Mouse (Mus musculus) limb, embryonic 10.5 days (tissue): ENCODE data around the gene Olfr1427. TPM values are rescaled to one million over a fixed set of nuclear protein-coding genes. Genes with fewer than 3 reads are reported as not detected.
"Not testable (repeated sequence)": the region's sequence is repeated elsewhere in the genome, so short reads cannot be mapped to it uniquely, and the experiment has no call there.

Source experiments
- DNase-seq: peaks from one replicate; pipeline ENCODE4 v3.0.0-alpha.2; 2017; ENCODE audit warnings: low spot score
- H3K27ac ChIP-seq: fragments of 300-500 bp; sonication (generic); 2 replicates; pipeline ENCODE4 v1.5.1; 2016; ENCODE audit warnings: mild to moderate bottlenecking
- H3K27me3 ChIP-seq: fragments of 300-500 bp; sonication (generic); 2 replicates; pipeline ENCODE4 v1.6.1; 2016; ENCODE audit warnings: low read depth, mild to moderate bottlenecking; ENCODE audit not compliant: poor library complexity, severe bottlenecking
- H3K36me3 ChIP-seq: fragments of 300-500 bp; sonication (generic); 2 replicates; pipeline ENCODE4 v1.6.1; 2016; ENCODE audit warnings: mild to moderate bottlenecking, moderate library complexity
- H3K4me1 ChIP-seq: fragments of 300-500 bp; sonication (generic); 2 replicates; pipeline ENCODE4 v1.6.1; 2016
- H3K4me3 ChIP-seq: fragments of 300-500 bp; sonication (generic); 2 replicates; pipeline ENCODE4 v1.5.1; 2016; ENCODE audit warnings: mild to moderate bottlenecking, moderate library complexity
- H3K9me3 ChIP-seq: fragments of 300-500 bp; sonication (generic); replicated peaks from 2 replicates; pipeline ENCODE4 v1.6.1; 2016; ENCODE audit warnings: mild to moderate bottlenecking
- WGBS: fragments of 180-500 bp; shearing (Covaris S2); methylation state at CpG from one replicate; pipeline ENCODE4 v1.1.7; 2016; 5-methylcytosine and 5-hydroxymethylcytosine counted together
- polyA plus RNA-seq: library from polyadenylated mRNA; unstranded; fragments of >200 nt; fragmentation: Nextera tagmentation; extraction: Ambion mirVana; gene quantifications from 2 replicates; pipeline ENCODE4 v1.2.1, GENCODE M21; 2016

Olfr1427 gene
- polyA plus RNA-seq: not detected in 2 replicates

DNA sequence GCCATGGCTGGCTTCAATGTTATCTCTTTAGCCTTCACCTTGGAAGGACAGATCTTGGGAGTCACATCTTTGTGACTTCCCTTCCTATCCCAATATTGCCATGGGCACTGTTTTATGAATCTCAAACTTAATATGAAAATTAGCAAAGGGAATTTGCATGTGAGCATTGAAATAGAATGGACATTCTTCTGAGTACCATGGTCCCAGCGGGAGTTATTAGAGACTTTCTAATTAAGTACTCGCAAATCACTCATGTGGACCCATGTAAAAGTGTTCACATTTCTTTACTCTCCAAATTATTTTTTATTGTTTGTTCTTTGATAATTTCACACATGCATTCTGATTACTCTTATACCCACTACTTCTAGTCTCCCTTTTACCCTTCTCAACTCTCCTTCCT lies at the start of gene Olfr1427:
TSS of gene Olfr1427 (minus strand) at position 101 of the 400 bp plus-strand sequence.
- Histone ChIP-seq H3K27me3 (no peaks in the 10 kb centered on the region), H3K36me3 (no peaks in the 10 kb centered on the region), H3K27ac (no peak within 1 kb of the TSS), H3K9me3 (no peaks in the 10 kb centered on the region), H3K4me3 (no peak within 1 kb of the TSS), H3K4me1 (no peaks in the 10 kb centered on the region)
- no peak for DNase-seq
- 88% methylated on average over 2 of the region's 2 CpGs for WGBS

DNA sequence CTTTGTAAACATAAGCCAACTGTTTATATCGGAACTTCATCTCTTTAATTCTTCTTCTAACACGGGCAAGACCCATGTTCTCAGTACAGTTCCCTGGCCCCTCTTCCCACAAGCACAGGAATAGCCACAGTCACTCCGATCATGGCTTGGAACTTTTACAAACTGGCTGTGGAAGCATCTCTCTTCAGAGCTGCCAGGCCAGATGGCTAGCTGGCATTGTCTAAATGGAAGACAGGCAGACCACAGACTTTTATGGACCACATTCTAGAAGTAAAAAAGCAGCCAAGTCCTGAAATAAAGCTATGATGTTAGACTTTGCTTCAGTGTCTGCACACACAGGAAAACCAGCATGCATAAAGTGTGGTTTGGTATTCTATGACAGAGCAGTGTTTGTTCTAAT lies 42.3 kb upstream of the Olfr1427 start:
- Histone ChIP-seq H3K9me3 (no peaks in the 10 kb centered on the region), H3K36me3 (no peaks in the 10 kb centered on the region), H3K4me1 (peaks cover 8% of the 10 kb centered on the region; the same call in 1 of the 2 replicates), H3K4me3 (no peak overlapping the region), H3K27me3 (no peaks in the 10 kb centered on the region), H3K27ac (no peak overlapping the region)
- DNase-seq: no peak
- WGBS: 92% methylated on average over 3 of the region's 3 CpGs

DNA sequence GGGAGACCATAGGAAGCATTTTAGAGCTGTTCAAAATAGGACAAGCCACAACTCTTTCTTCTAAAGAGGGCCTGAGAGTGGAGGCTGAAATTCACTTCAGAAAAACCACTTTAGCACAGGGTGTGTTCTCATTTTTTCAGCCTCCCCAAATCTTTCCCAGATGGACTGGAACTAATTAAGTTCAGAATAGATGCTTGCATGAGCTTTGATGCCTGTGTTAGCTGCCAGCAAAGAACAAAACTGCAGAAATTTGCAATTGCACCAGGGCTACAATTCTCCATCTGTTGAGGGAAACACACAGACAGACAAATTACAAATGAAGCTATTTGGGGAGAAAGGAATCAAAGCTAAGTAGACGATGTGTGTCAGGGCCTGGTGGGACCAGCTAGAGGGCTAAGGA lies 40.2 kb upstream of the Olfr1427 start:
- no peak for DNase-seq
- 37% methylated on average over 1 of the region's 1 CpGs for WGBS
- H3K4me1 ChIP-seq: peaks cover 8% of the 10 kb centered on the region; the same call in 1 of the 2 replicates
- H3K36me3 ChIP-seq: no peaks in the 10 kb centered on the region
- no peaks in the 10 kb centered on the region for H3K27me3 ChIP-seq
- no peak overlapping the region for H3K4me3 ChIP-seq
- H3K27ac ChIP-seq: no peak overlapping the region
- H3K9me3 ChIP-seq: no peaks in the 10 kb centered on the region

DNA sequence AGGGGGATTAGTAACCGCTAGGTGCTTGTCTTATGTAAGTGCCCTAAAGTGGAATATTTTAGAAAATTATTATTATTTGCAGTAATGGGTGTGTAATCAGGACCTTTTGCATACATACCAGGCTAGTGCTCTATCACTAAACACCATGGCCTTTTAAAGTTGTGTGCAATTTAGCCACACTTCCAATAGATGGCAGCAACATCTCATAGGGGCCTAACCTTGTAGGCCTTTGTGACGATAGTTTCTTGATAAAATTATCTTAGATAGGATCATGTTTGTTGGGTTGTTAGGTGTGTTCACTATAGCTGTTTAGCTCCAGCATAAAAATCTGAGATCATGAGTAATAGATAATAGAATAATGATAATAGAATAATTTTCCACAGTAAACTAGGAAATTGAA lies 31.2 kb upstream of the Olfr1427 start:
- Histone ChIP-seq H3K9me3 (no peaks in the 10 kb centered on the region), H3K4me3 (no peak overlapping the region), H3K4me1 (no peaks in the 10 kb centered on the region), H3K27ac (no peak overlapping the region), H3K27me3 (no peaks in the 10 kb centered on the region), H3K36me3 (no peaks in the 10 kb centered on the region)
- 37% methylated on average over 2 of the region's 2 CpGs for WGBS
- DNase-seq: no peak

DNA sequence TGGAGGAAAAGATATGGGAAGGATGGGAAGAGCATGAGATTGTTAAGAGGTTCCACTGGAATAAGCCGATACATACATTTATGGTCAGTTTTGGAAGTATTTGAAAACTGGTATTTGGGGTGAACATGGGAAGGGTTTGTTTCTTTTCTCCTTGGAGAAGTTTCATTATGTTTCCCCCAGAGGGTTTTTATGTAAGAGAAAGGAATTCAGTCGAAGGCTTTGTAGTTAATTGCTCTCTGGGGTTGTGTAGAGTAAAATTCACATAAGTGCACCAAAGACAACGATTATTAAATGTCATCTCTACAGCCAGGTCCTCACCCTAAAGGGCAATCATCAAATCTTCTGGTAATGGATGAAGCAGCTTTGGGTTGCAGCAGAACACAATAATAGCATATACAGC lies 20.0 kb upstream of the Olfr1427 start, which contains the start of gene Olfr76:
TSS of gene Olfr76 (minus strand) at position 101 of the 400 bp plus-strand sequence.
- H3K4me1 ChIP-seq: no peaks in the 10 kb centered on the region
- H3K27me3 ChIP-seq: no peaks in the 10 kb centered on the region
- H3K36me3 ChIP-seq: no peaks in the 10 kb centered on the region
- no peak within 1 kb of the TSS for H3K27ac ChIP-seq
- whole genome bisulfite sequencing: 78% methylated on average over 3 of the region's 3 CpGs
- H3K9me3 ChIP-seq: no peaks in the 10 kb centered on the region
- no peak within 1 kb of the TSS for H3K4me3 ChIP-seq
- no peak for DNase-seq

DNA sequence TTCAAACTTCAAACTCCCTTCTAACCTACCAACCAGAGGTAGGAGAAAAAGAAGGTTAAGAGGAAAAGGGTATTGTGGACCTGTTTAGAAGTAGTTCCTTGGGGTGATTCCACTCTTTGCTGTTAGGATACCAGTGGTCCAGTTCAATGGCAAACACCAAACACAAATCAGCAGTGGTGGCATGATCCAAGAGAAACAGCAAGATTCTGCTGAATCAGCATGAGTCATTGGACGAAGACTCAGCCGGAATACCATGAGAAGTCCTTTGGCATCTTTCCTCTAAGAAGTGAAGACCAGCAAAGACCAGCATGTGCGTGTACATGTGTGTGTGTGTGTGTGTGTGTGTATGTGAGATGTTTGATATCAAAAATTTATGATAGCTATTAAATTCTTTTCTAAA lies 13.3 kb upstream of the Olfr1427 start:
- Histone ChIP-seq H3K4me1 (no peaks in the 10 kb centered on the region), H3K9me3 (no peaks in the 10 kb centered on the region), H3K4me3 (no peak overlapping the region), H3K27me3 (no peaks in the 10 kb centered on the region), H3K36me3 (no peaks in the 10 kb centered on the region), H3K27ac (no peak overlapping the region)
- WGBS: 91% methylated on average over 3 of the region's 3 CpGs
- DNase-seq: no peak

DNA sequence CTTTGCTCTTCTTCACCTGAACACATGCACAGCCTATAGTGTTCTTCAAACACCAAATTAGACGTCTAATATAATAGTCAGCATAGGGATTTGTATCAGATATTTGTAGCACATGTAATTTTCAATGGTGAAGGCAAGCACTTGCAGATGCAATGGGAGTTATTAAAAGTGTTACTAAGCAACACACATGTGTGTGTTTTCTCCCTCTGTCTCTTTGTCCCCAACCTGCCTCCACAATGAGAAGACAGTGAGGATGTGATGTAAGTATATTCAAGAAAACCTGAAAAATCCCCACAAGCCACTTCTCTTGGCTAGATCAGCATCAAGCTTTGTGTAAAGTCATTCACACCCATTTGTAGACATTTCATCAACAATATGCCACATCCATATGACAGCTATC lies 12.7 kb upstream of the Olfr1427 start, which contains the start of gene Olfr1428:
TSS of gene Olfr1428 (minus strand) at position 101 of the 400 bp plus-strand sequence.
- 76% methylated on average over 1 of the region's 1 CpGs for WGBS
- Histone ChIP-seq H3K9me3 (no peaks in the 10 kb centered on the region), H3K4me3 (no peak within 1 kb of the TSS)

DNA sequence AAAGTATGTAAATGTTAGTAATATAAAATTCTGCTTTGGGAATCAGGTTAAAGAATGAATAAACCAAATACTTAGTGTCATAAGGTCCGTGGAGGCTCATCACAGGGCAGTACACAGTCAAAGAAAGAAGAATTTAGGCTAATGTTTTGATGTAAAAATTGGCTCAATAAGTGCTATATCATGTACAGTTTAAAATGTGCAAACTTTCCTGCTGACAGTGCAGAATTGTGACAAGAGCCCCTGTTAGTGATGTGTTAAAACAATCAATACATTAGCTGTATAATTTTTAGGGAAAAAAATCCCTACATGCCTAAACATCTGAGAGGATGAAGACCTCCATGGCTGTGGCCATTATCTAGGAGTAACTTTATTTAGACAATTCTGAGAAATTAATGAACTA lies 10.7 kb upstream of the Olfr1427 start:
- H3K36me3 ChIP-seq: no peaks in the 10 kb centered on the region
- no peaks in the 10 kb centered on the region for H3K4me1 ChIP-seq
- H3K27me3 ChIP-seq: no peaks in the 10 kb centered on the region
- H3K27ac ChIP-seq: no peak overlapping the region
- DNase-seq: no peak
- 80% methylated on average over 1 of the region's 1 CpGs for WGBS
- no peak overlapping the region for H3K4me3 ChIP-seq
- H3K9me3 ChIP-seq: no peaks in the 10 kb centered on the region

More for the DNA sequence above, 12.7 kb upstream of the Olfr1427 start, which contains the start of gene Olfr1428:
- Histone ChIP-seq H3K4me1 (no peaks in the 10 kb centered on the region), H3K27me3 (no peaks in the 10 kb centered on the region), H3K36me3 (no peaks in the 10 kb centered on the region), H3K27ac (no peak within 1 kb of the TSS)
- no peak for DNase-seq

DNA sequence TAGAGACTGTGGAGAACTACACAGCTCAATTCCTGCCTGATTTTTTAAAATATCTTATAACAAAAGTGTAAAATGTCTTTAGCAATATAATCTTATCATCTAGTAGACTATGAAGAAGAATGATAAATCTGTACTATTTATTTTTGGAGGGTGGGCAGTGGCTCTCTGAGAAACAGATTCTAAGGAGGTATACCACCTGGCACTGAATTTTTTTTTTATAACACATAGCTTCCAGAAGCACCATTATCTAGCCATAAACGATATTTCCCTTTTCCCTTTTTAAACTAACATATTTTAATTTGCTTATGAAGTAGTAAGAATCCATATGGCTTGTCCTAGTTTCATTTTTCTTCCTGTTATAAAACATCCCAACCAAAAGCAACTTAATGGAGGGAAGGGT lies 1.4 kb upstream of the Olfr1427 start:
- no peak overlapping the region for H3K4me3 ChIP-seq
- no peaks in the 10 kb centered on the region for H3K9me3 ChIP-seq
- no peaks in the 10 kb centered on the region for H3K27me3 ChIP-seq
- H3K27ac ChIP-seq: no peak overlapping the region
- no peaks in the 10 kb centered on the region for H3K36me3 ChIP-seq
- DNase-seq: no peak
- WGBS: 71% methylated on average over 1 of the region's 1 CpGs
- no peaks in the 10 kb centered on the region for H3K4me1 ChIP-seq

DNA sequence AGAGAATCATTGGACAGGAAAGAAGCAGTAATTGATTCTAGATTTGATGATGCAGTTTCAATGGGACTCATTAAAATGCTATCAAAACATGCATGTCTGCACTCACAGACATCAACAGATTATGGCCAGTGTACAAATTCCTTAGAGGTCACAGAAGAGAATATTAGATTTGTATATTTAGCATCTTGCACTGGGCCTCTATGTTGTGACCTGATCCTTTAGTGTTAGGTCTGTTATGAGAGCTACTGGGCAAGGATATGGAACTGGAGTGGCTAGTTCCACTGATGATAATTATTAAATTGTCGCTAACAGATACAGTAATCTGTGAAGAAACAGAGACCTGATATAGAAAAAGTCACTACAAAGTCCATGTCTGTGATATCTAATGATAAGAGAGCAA lies 11.2 kb downstream of the Olfr1427 start, which contains the start of gene Olfr1426:
TSS of gene Olfr1426 (minus strand) at position 101 of the 400 bp plus-strand sequence.
- 86% methylated on average over 1 of the region's 1 CpGs for WGBS
- Histone ChIP-seq H3K9me3 (no peaks in the 10 kb centered on the region), H3K4me3 (no peak within 1 kb of the TSS), H3K27me3 (no peaks in the 10 kb centered on the region), H3K4me1 (no peaks in the 10 kb centered on the region), H3K36me3 (no peaks in the 10 kb centered on the region), H3K27ac (no peak within 1 kb of the TSS)
- DNase-seq: no peak

DNA sequence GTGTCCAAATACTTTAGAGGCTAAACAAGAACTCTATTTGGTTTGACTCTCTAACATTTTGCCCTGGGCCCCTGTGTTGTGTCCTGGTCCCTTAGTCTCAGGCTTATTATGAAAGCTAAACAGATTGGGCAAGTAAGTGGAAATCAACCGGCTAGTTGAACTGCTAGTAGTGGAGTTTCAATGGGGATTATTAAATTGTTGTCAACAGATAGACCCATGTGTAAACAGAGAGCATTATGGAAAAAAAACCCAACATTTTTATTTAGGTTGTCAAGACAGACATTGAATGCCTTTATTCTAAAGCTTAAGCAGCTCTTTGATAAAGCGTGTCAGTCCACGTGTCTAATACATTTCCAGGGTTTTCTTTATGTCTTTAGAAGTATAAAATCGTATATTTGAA lies 25.5 kb downstream of the Olfr1427 start, which contains the start of gene Olfr1425:
TSS of gene Olfr1425 (minus strand) at position 101 of the 400 bp plus-strand sequence.
- WGBS: 93% methylated on average over 4 of the region's 4 CpGs
- not testable (repeated sequence) for H3K27me3 ChIP-seq, H3K27ac ChIP-seq, DNase-seq, H3K36me3 ChIP-seq, H3K4me3 ChIP-seq, H3K9me3 ChIP-seq, H3K4me1 ChIP-seq

DNA sequence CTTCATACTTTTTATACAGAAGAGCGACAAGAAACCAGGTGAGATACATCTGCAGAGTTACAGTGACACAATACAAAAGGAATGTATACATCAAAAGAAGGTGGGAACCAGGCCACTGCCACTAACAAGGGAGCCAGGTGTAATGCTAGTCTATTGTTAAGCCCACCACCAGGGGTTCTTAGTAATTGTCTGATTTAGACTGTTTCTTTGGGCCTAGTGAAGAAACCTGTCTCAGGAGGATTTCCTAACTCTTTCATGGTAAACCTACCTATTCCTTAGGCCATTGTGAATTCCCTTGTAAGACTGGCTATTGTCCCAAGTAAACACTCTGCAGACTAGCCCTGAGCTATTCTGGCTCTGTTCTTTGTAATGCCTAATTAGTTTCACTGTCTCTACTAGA lies 33.6 kb downstream of the Olfr1427 start:
- 98% methylated on average over 1 of the region's 1 CpGs for WGBS
- not testable (repeated sequence) for H3K27ac ChIP-seq

DNA sequence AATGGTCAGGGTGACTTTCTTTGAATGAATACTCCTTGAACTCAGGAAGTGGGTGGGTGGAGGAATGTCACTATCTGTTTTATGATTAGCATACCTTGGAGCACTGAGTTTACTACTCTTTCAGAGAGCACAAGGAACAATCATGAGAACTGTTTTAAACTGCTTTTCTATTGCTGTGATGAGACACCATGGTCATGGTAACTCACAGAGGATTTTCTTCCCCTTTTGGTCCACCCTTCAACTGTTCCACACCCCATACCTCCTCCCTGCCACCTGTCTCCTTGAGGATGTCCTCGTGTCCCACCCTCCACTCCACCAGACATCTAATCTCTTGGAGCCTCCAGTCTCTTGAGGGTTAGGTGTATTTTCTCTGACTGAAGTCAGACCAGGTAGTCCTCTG lies 35.3 kb downstream of the Olfr1427 start:
- not testable (repeated sequence) for H3K9me3 ChIP-seq, H3K27ac ChIP-seq, H3K27me3 ChIP-seq, H3K4me3 ChIP-seq, DNase-seq, H3K36me3 ChIP-seq, H3K4me1 ChIP-seq
- 80% methylated on average over 1 of the region's 1 CpGs for WGBS

More for the DNA sequence above, 33.6 kb downstream of the Olfr1427 start:
- DNase-seq, H3K36me3 ChIP-seq, H3K27me3 ChIP-seq, H3K4me3 ChIP-seq, H3K9me3 ChIP-seq, H3K4me1 ChIP-seq: not testable (repeated sequence)

DNA sequence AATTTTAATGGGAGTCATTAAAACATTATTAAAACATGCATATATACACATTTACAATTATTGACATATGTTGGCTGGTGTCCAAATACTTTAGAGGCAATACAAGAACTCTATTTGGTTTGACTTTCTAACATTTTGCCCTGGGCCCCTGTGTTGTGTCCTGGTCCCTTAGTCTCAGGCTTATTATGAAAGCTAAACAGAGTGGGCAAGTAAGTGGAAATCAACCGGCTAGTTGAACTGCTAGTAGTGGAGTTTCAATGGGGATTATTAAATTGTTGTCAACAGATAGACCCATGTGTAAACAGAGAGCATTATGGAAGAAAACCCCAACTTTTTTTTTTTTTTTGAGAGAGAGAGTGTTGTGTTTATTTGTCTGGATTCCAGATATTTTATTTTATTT lies 40.6 kb downstream of the Olfr1427 start, which contains the start of gene Olfr1424:
TSS of gene Olfr1424 (minus strand) at position 101 of the 400 bp plus-strand sequence.
- H3K27me3 ChIP-seq, H3K4me1 ChIP-seq, H3K36me3 ChIP-seq, H3K4me3 ChIP-seq, H3K27ac ChIP-seq, H3K9me3 ChIP-seq, DNase-seq: not testable (repeated sequence)
- WGBS: 96% methylated on average over 1 of the region's 1 CpGs
